Mouse (Mus musculus) brain, embryonic 14.5 days (tissue): ENCODE data around the gene Osbpl9.

Source experiments
- CTCF ChIP-seq: fragments of 200-500 bp; IDR thresholded peaks from 2 replicates; pipeline ENCODE4 v1.5.1; 2012; ENCODE audit warnings: inconsistent platforms, mild to moderate bottlenecking, moderate library complexity, borderline replicate concordance; ENCODE audit not compliant: insufficient read depth, insufficient read length; ENCODE audit errors: extremely low read depth
- POLR2A ChIP-seq: fragments of 200-500 bp; IDR thresholded peaks from 2 replicates; pipeline ENCODE4 v1.6.1; 2012; ENCODE audit warnings: mild to moderate bottlenecking, inconsistent platforms, borderline replicate concordance; ENCODE audit not compliant: poor library complexity, insufficient read depth, insufficient read length, severe bottlenecking; ENCODE audit errors: extremely low read depth

DNA sequence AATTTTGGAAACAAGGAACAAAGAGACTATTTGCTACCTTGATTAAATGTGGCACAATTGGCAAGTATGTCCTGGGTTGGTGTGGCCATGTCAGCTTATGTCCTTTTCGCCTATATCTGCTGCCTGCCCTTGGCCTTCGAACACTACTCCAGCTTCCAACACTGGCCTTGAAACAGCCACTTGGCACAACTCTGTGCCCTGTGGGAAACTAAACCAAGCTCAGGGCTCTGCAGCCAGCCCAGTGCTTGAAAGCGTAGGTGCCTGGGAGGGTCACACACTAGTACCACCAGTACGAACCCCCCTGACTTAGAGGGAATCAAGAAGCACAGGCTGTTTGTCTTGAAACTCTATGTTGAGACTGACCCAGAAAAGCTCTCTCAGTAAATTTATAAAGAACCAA is 3.0 kb downstream of the Osbpl9 start:
- TF ChIP-seq CTCF: no peak
- TF ChIP-seq POLR2A: no peak
